Mouse (Mus musculus) intestine, postnatal 0 days (tissue): ENCODE data around the gene Xylb. TPM values are rescaled to one million over a fixed set of nuclear protein-coding genes. Genes with fewer than 3 reads are reported as not detected.

ENCODE experiments used
- ATAC-seq: fragments of 200-750 bp; cut with Nextera tagmentation; 2 replicates; pipeline ENCODE4 v1.8.0; 2017; ENCODE audit warnings: mild to moderate bottlenecking, moderate TSS enrichment, moderate library complexity
- H3K27ac ChIP-seq: fragments of 300-500 bp; sonication (generic); 2 replicates; pipeline ENCODE4 v1.5.1; 2014; ENCODE audit warnings: mild to moderate bottlenecking, low read depth, low read length, moderate library complexity
- H3K27me3 ChIP-seq: fragments of 300-500 bp; sonication (generic); replicated peaks from 2 replicates; pipeline ENCODE4 v1.6.1; 2014; ENCODE audit warnings: low read length, mixed read lengths; ENCODE audit not compliant: control insufficient read depth, insufficient read depth
- H3K36me3 ChIP-seq: fragments of 300-500 bp; sonication (generic); 2 replicates; pipeline ENCODE4 v1.6.1; 2014; ENCODE audit warnings: mild to moderate bottlenecking, moderate library complexity; ENCODE audit not compliant: control insufficient read depth, insufficient read depth
- H3K4me1 ChIP-seq: fragments of 300-500 bp; sonication (generic); replicated peaks from 2 replicates; pipeline ENCODE4 v1.6.1; 2014; ENCODE audit warnings: antibody characterized with exemption, low read length, mixed read lengths; ENCODE audit not compliant: control insufficient read depth, insufficient read depth
- H3K4me2 ChIP-seq: fragments of 300-500 bp; sonication (generic); replicated peaks from 2 replicates; pipeline ENCODE4 v1.6.1; 2014; ENCODE audit warnings: low read depth, mild to moderate bottlenecking, moderate library complexity
- H3K4me3 ChIP-seq: fragments of 300-500 bp; sonication (generic); 2 replicates; pipeline ENCODE4 v1.5.1; 2014; ENCODE audit warnings: low read depth, low read length
- H3K9ac ChIP-seq: fragments of 300-500 bp; sonication (generic); 2 replicates; pipeline ENCODE4 v1.6.1; 2014; ENCODE audit warnings: mild to moderate bottlenecking, low read depth, low read length
- H3K9me3 ChIP-seq: fragments of 300-500 bp; sonication (generic); 2 replicates; pipeline ENCODE4 v1.6.1; 2016; ENCODE audit warnings: mixed run types; ENCODE audit not compliant: control insufficient read depth
- CTCF ChIP-seq: sonication (generic); IDR thresholded peaks from 2 replicates; pipeline ENCODE4 v1.5.1; 2016; ENCODE audit warnings: low read depth, mild to moderate bottlenecking, control low read depth, antibody characterized with exemption, moderate library complexity
- WGBS: fragments of 180-500 bp; shearing (Covaris S2); extraction: QIAGEN DNeasy Blood & Tissue Kit; methylation state at CpG from one replicate; pipeline ENCODE4 v1.1.7; 2014; 5-methylcytosine and 5-hydroxymethylcytosine counted together
- polyA plus RNA-seq: library from polyadenylated mRNA; unstranded; fragments of >200 nt; fragmentation: Nextera tagmentation; extraction: Ambion mirVana; gene quantifications from 2 replicates; pipeline ENCODE4 v1.2.1, GENCODE M21; 2015

Gene Xylb
- polyA plus RNA-seq, 1 experiment from 2014 or later, result 11.7 TPM

GRCm38 (mm10) chr9:119426483-119426882 lies 69.3 kb downstream of the Xylb start:
- Histone ChIP-seq H3K9me3 (no peaks in the 10 kb centered on the region), H3K27ac (0 out of 2 replicates have a peak overlapping the region, but pooled peaks have one; percentile 42), H3K4me3 (no peak overlapping the region), H3K27me3 (no peaks in the 10 kb centered on the region), H3K9ac (no peak overlapping the region), H3K36me3 (peaks cover 7% of the 10 kb centered on the region; the same call in 1 of the 2 replicates), H3K4me1 (peaks cover 20% of the 10 kb centered on the region), H3K4me2 (peak overlapping the region; percentile 49)
- ATAC-seq, result peak; percentile 68
- 26% methylated on average over 7 of the region's 7 CpGs for WGBS
- TF ChIP-seq CTCF, result no peak

DNA sequence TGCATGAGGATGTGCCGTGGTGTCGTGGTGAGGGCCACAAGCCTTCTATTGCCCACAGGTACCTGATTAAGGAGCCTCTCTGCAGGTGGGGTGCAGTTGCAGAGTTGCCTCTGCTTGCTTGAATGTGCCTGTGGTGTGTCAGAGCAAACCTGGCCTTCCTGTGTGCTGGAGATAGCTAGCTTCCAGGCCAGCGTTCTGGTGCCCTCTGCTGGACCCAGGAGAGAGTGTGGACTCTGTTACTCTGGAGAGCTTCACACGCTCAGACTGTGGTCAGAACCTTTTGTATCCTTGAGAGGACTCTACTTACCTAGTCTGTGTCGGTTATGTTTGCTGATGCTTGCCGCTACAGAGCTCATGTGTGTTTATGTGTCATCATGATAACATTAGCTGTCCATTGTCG lies 73.1 kb downstream of the Xylb start:
- peak; percentile 98 for TF ChIP-seq CTCF
- Histone ChIP-seq H3K9ac (no peak overlapping the region), H3K4me1 (peaks cover 13% of the 10 kb centered on the region), H3K9me3 (no peaks in the 10 kb centered on the region), H3K4me3 (no peak overlapping the region), H3K27ac (no peak overlapping the region), H3K4me2 (no peak overlapping the region), H3K36me3 (peaks cover 33% of the 10 kb centered on the region), H3K27me3 (no peaks in the 10 kb centered on the region)
- no peak for ATAC-seq
- 44% methylated on average over 7 of the region's 7 CpGs for WGBS

- TF ChIP-seq CTCF, result no peak
- WGBS, result 85% methylated on average over 2 of the region's 2 CpGs
Measured at GRCm38 (mm10) chr9:119435855-119436254, 78.7 kb downstream of the Xylb start.

GRCm38 (mm10) chr9:119438065-119438464 lies 80.9 kb downstream of the Xylb start:
- H3K4me3 ChIP-seq, result no peak overlapping the region
- H3K27me3 ChIP-seq, result no peaks in the 10 kb centered on the region
- H3K4me1 ChIP-seq, result no peaks in the 10 kb centered on the region
- no peak overlapping the region for H3K27ac ChIP-seq
- peaks cover 18% of the 10 kb centered on the region for H3K36me3 ChIP-seq
- WGBS, result 87% methylated on average over 12 of the region's 12 CpGs
- no peak for ATAC-seq
- no peaks in the 10 kb centered on the region for H3K9me3 ChIP-seq
- no peak overlapping the region for H3K9ac ChIP-seq
- no peak overlapping the region for H3K4me2 ChIP-seq
- no peak for TF ChIP-seq CTCF

More at GRCm38 (mm10) chr9:119435855-119436254, 78.7 kb downstream of the Xylb start:
- H3K4me2 ChIP-seq, result no peak overlapping the region
- H3K9ac ChIP-seq, result no peak overlapping the region
- H3K4me3 ChIP-seq, result no peak overlapping the region
- no peaks in the 10 kb centered on the region for H3K4me1 ChIP-seq
- H3K27ac ChIP-seq, result no peak overlapping the region
- no peaks in the 10 kb centered on the region for H3K9me3 ChIP-seq
- no peaks in the 10 kb centered on the region for H3K27me3 ChIP-seq
- ATAC-seq, result no peak
- H3K36me3 ChIP-seq, result peaks cover 29% of the 10 kb centered on the region

DNA sequence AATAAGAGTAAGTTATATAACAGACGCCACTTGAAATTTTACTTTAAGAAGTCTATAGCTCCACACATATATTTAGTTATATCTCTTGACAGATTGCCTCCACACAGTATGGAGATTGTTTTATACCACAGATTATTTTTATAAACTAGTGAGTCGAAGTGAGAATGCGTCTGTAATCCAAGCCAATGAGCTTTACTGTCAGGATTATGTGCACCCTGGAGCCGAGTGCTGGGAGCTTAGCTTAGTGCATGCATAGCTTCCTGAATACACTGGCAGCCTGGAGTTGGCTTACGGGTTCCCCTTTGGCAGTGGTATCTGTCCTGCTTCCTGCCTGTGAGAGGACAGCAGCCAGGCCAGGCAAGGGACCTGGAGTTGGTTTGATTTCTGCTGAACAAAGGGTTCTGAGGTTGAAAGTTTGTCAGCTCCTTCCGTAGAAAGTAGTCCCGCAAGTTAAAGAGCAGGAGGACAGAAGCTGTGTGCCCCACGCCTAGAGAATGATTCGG lies 81.4 kb downstream of the Xylb start:
- Histone ChIP-seq H3K36me3 (peaks cover 15% of the 10 kb centered on the region), H3K4me2 (no peak overlapping the region), H3K4me3 (no peak overlapping the region), H3K27ac (no peak overlapping the region), H3K27me3 (no peaks in the 10 kb centered on the region), H3K9me3 (no peaks in the 10 kb centered on the region), H3K9ac (no peak overlapping the region), H3K4me1 (no peaks in the 10 kb centered on the region)
- 90% methylated on average over 9 of the region's 9 CpGs for WGBS
- ATAC-seq, result no peak
- no peak for TF ChIP-seq CTCF

Other genes starting within 250 kb of the Xylb start
- 16.4 and 17.5 TPM in 2 replicates for gene Acaa1b, start 200.3 kb upstream of the Xylb start, polyA plus RNA-seq
- not detected in 2 replicates for gene Gm47289, start 198.2 kb upstream of the Xylb start, polyA plus RNA-seq
- 0.10 TPM in 1 of 2 replicates, not detected in the other for gene Slc22a13, start 148.3 kb upstream of the Xylb start, polyA plus RNA-seq
- gene Oxsr1, start 35.0 kb upstream of the Xylb start, polyA plus RNA-seq, result 7.9 and 8.7 TPM in 2 replicates
- 90.5 and 97.0 TPM in 2 replicates for gene Acaa1a, start 17.7 kb upstream of the Xylb start, polyA plus RNA-seq
- gene Myd88, start 16.0 kb upstream of the Xylb start, polyA plus RNA-seq, result 29.7 and 30.9 TPM in 2 replicates
- 0.12 TPM in 1 of 2 replicates, not detected in the other for gene Slc22a14, start 8.2 kb downstream of the Xylb start, polyA plus RNA-seq
- 5.4 and 5.8 TPM in 2 replicates for gene Acvr2b, start 44.7 kb downstream of the Xylb start, polyA plus RNA-seq
- gene Exog, start 87.6 kb downstream of the Xylb start, polyA plus RNA-seq, result 4.4 and 4.6 TPM in 2 replicates
- 0.30 and 0.34 TPM in 2 replicates for gene Scn5a, start 221.6 kb downstream of the Xylb start, polyA plus RNA-seq